Mouse (Mus musculus) embryo, embryonic 11.5 days (tissue): ENCODE measurements at regions not wholly inside any gene's neighbourhood (a gene's known extent, or its start where the extent isn't known, plus 50 kb on each side); places are given as distances from the start of the nearest gene placed in this dataset.

Experiments used
- DNase-seq: peaks from one replicate; pipeline ENCODE4 v3.0.0-alpha.2; 2012; ENCODE audit warnings: low read depth, low spot score

GRCm38 (mm10) chr6:14819798-14820197 lies 64.7 kb upstream of the Ppp1r3a start:
- DNase-seq, result no peak

GRCm38 (mm10) chr6:14824777-14825176 lies 69.7 kb upstream of the Ppp1r3a start:
- no peak for DNase-seq

- peak; percentile 7 for DNase-seq
Observed at GRCm38 (mm10) chr6:14838910-14839309, 62.2 kb upstream of the Foxp2 start.
